Mouse (Mus musculus) lung, embryonic 15.5 days (tissue): ENCODE results near the gene Ccdc188. TPM values are rescaled to one million over a fixed set of nuclear protein-coding genes. Genes with fewer than 3 reads are reported as not detected.

Source experiments
- ATAC-seq: fragments of 200-750 bp; cut with Nextera tagmentation; 2 replicates; pipeline ENCODE4 v1.8.0; 2017; ENCODE audit warnings: moderate number of reproducible peaks, borderline replicate concordance; ENCODE audit not compliant: low FRiP score, low TSS enrichment; ENCODE audit errors: extremely low read depth
- H3K27ac ChIP-seq: fragments of 300-500 bp; sonication (generic); 2 replicates; pipeline ENCODE4 v1.5.1; 2015; ENCODE audit warnings: moderate library complexity, mild to moderate bottlenecking, inconsistent platforms
- H3K27me3 ChIP-seq: fragments of 300-500 bp; sonication (generic); 2 replicates; pipeline ENCODE4 v1.6.1; 2015; ENCODE audit warnings: inconsistent platforms
- H3K36me3 ChIP-seq: fragments of 300-500 bp; sonication (generic); 2 replicates; pipeline ENCODE4 v1.6.1; 2015; ENCODE audit warnings: inconsistent platforms
- H3K4me1 ChIP-seq: fragments of 300-500 bp; sonication (generic); 2 replicates; pipeline ENCODE4 v1.6.1; 2015; ENCODE audit warnings: inconsistent platforms
- H3K4me2 ChIP-seq: fragments of 300-500 bp; sonication (generic); 2 replicates; pipeline ENCODE4 v1.6.1; 2015; ENCODE audit warnings: inconsistent platforms, mild to moderate bottlenecking, moderate library complexity
- H3K4me3 ChIP-seq: fragments of 300-500 bp; sonication (generic); 2 replicates; pipeline ENCODE4 v1.5.1; 2015; ENCODE audit warnings: mild to moderate bottlenecking, inconsistent platforms
- H3K9ac ChIP-seq: fragments of 300-500 bp; sonication (generic); 2 replicates; pipeline ENCODE4 v1.6.1; 2015; ENCODE audit warnings: inconsistent platforms
- H3K9me3 ChIP-seq: fragments of 300-500 bp; sonication (generic); 2 replicates; pipeline ENCODE4 v1.6.1; 2016; ENCODE audit warnings: inconsistent platforms
- WGBS: fragments of 180-500 bp; shearing (Covaris S2); methylation state at CpG from one replicate; pipeline ENCODE4 v1.1.7; 2015; 5-methylcytosine and 5-hydroxymethylcytosine counted together
- polyA plus RNA-seq: library from polyadenylated mRNA; unstranded; fragments of >200 nt; fragmentation: Nextera tagmentation; extraction: Ambion mirVana; gene quantifications from 2 replicates; pipeline ENCODE4 v1.2.1, GENCODE M21; 2015

The Ccdc188 gene
- polyA plus RNA-seq: not detected in 2 replicates

- Histone ChIP-seq H3K9ac (no peak within 1 kb of the TSS), H3K27ac (no peak within 1 kb of the TSS), H3K4me2 (no peak within 1 kb of the TSS), H3K9me3 (no peaks in the 10 kb centered on the region), H3K4me1 (peaks cover 19% of the 10 kb centered on the region), H3K4me3 (no peak within 1 kb of the TSS), H3K36me3 (peaks cover 1% of the 10 kb centered on the region; the same call in 1 of the 2 replicates), H3K27me3 (no peaks in the 10 kb centered on the region)
- no peak for ATAC-seq
- 86% methylated on average over 4 of the region's 4 CpGs for WGBS
Measured at GRCm38 (mm10) chr16:18217579-18217978, at the start of gene Ccdc188. Ccdc188 (plus strand) TSS chr16:18217879.

GRCm38 (mm10) chr16:18169156-18169555 is 48.5 kb upstream of the Ccdc188 start:
- Histone ChIP-seq H3K36me3 (no peaks in the 10 kb centered on the region), H3K9me3 (no peaks in the 10 kb centered on the region), H3K4me1 (no peaks in the 10 kb centered on the region), H3K4me2 (no peak overlapping the region), H3K27ac (no peak overlapping the region), H3K4me3 (no peak overlapping the region), H3K27me3 (no peaks in the 10 kb centered on the region), H3K9ac (no peak overlapping the region)
- no peak for ATAC-seq
- 65% methylated on average over 5 of the region's 5 CpGs for WGBS

DNA sequence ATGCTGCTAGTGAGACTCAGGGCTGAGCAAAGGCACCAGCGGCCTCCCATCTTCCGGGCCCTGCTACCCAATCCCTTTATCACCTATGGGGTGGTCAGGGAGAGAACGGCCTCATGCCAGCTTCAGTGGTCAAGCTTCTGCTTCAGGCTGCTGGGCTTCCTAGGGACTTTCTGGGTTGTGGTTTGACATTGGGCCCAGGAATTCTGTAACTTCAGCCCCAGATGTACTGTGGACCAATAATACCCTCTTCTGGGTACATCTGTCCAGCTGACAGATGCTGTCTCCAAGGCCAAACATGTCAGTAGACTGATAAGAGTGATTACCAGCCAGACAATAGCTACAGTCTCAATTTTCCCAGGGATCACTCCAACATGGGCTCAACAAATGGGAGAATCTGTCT is 47.9 kb upstream of the Ccdc188 start:
- ATAC-seq: no peak
- 78% methylated on average over 3 of the region's 3 CpGs for WGBS
- H3K9ac ChIP-seq: no peak overlapping the region
- H3K27ac ChIP-seq: no peak overlapping the region
- H3K36me3 ChIP-seq: no peaks in the 10 kb centered on the region
- H3K9me3 ChIP-seq: no peaks in the 10 kb centered on the region
- no peaks in the 10 kb centered on the region for H3K27me3 ChIP-seq
- no peaks in the 10 kb centered on the region for H3K4me1 ChIP-seq
- no peak overlapping the region for H3K4me3 ChIP-seq
- H3K4me2 ChIP-seq: no peak overlapping the region

DNA sequence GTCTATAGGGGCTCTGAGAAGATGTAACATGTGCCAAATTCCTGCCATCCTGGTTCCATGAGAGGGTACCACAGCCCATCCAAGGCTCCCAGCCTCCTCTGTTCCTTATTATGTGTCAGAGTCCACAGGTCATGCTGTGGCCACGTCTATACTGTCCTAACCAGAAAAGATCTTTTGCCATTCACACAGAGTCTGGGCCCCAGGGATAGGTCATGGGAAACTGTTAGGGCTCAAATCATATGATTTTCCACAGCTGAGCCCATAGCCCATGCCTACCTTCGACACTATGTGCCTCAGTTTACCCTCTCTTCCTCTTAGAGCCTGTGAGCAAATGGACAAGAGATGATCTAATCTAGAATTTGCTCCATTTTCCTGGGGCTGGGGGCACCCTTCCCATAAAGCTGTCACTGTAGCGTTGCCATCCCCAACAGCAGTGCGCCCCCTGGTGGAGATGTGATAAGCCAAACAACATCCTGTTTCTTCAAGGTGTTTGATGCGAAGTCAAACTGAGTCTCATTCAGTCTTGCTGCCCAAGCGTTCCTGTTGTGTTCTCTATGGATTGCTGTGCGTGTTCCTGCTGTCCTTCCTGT is 45.3 kb upstream of the Ccdc188 start:
- Histone ChIP-seq H3K36me3 (no peaks in the 10 kb centered on the region), H3K4me1 (no peaks in the 10 kb centered on the region), H3K4me3 (no peak overlapping the region), H3K27ac (no peak overlapping the region), H3K27me3 (no peaks in the 10 kb centered on the region), H3K4me2 (no peak overlapping the region), H3K9me3 (no peaks in the 10 kb centered on the region), H3K9ac (no peak overlapping the region)
- 10% methylated on average over 7 of the region's 7 CpGs for WGBS
- ATAC-seq: no peak; the same call in 1 of the 2 replicates

DNA sequence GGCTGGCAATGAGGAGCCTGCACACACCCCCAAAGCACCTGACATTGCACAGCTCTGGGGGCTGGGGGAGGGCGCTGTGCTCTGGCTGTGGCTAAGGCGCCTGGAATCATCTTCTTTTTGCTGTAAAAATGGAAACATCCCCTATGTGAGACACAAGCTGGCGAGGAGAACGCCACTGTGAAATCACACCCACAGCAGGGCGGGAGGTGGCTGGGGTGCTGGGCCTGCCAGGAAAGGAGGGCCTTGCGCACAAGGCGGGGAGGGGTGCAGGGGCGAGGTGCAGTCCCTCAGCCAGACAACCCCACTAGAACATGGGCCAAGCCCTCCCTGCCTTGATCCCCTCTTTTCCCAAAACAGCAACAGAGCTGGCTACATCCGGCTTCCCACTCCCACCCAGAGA is 44.4 kb upstream of the Ccdc188 start:
- H3K27ac ChIP-seq: no peak overlapping the region

GRCm38 (mm10) chr16:18173788-18174187 is 43.9 kb upstream of the Ccdc188 start:
- Histone ChIP-seq H3K9me3 (no peaks in the 10 kb centered on the region), H3K27ac (no peak overlapping the region), H3K4me1 (peaks cover 5% of the 10 kb centered on the region; the same call in 1 of the 2 replicates), H3K27me3 (no peaks in the 10 kb centered on the region), H3K4me2 (no peak overlapping the region), H3K36me3 (no peaks in the 10 kb centered on the region), H3K9ac (no peak overlapping the region), H3K4me3 (no peak overlapping the region)
- 65% methylated on average over 11 of the region's 11 CpGs for WGBS
- ATAC-seq: no peak

More for the DNA sequence above, 44.4 kb upstream of the Ccdc188 start:
- no peaks in the 10 kb centered on the region for H3K27me3 ChIP-seq
- no peak overlapping the region for H3K4me3 ChIP-seq
- H3K4me1 ChIP-seq: no peaks in the 10 kb centered on the region
- no peak overlapping the region for H3K9ac ChIP-seq
- no peaks in the 10 kb centered on the region for H3K36me3 ChIP-seq
- no peak for ATAC-seq
- no peak overlapping the region for H3K4me2 ChIP-seq
- 76% methylated on average over 9 of the region's 9 CpGs for WGBS
- no peaks in the 10 kb centered on the region for H3K9me3 ChIP-seq

GRCm38 (mm10) chr16:18175817-18176541 is 41.7 kb upstream of the Ccdc188 start:
- H3K27ac ChIP-seq: no peak overlapping the region
- H3K27me3 ChIP-seq: no peaks in the 10 kb centered on the region
- no peak overlapping the region for H3K4me3 ChIP-seq
- peaks cover 14% of the 10 kb centered on the region; the same call in 1 of the 2 replicates for H3K4me1 ChIP-seq
- H3K9ac ChIP-seq: no peak overlapping the region
- no peaks in the 10 kb centered on the region for H3K36me3 ChIP-seq
- WGBS: 28% methylated on average over 6 of the region's 6 CpGs
- no peak overlapping the region for H3K4me2 ChIP-seq
- H3K9me3 ChIP-seq: no peaks in the 10 kb centered on the region
- no peak for ATAC-seq

DNA sequence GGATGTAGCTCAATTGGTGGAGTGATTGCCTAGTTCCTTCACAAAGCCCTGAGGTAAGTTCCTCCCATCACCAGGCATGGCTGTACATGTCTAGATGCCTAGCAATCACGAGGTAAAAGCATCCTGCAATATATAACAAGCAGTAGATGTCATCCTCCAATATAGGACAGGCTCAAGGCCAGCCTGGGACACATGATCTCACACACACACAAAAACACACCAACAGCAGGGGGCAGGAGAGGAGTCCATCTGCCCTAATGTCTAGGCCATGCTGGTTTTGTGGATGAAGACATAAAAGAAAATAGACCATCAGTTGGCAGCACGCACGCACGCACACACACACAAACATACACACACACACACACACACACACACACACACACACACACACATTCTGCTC is 40.9 kb upstream of the Ccdc188 start:
- WGBS: 71% methylated on average over 4 of the region's 4 CpGs
- no peaks in the 10 kb centered on the region for H3K9me3 ChIP-seq
- no peak overlapping the region for H3K4me3 ChIP-seq
- no peak overlapping the region for H3K9ac ChIP-seq
- no peaks in the 10 kb centered on the region for H3K36me3 ChIP-seq
- no peak overlapping the region for H3K27ac ChIP-seq
- H3K27me3 ChIP-seq: no peaks in the 10 kb centered on the region
- peaks cover 14% of the 10 kb centered on the region; the same call in 1 of the 2 replicates for H3K4me1 ChIP-seq
- no peak overlapping the region for H3K4me2 ChIP-seq
- no peak for ATAC-seq

- ATAC-seq: no peak; the same call in 1 of the 2 replicates
- 0 out of 2 replicates have a peak overlapping the region, but pooled peaks have one; percentile 29 for H3K27ac ChIP-seq
- no peaks in the 10 kb centered on the region for H3K27me3 ChIP-seq
- H3K4me1 ChIP-seq: peaks cover 14% of the 10 kb centered on the region; the same call in 1 of the 2 replicates
- no peak overlapping the region for H3K4me3 ChIP-seq
- no peaks in the 10 kb centered on the region for H3K36me3 ChIP-seq
- H3K9ac ChIP-seq: no peak overlapping the region
- 10% methylated on average over 2 of the region's 2 CpGs for WGBS
- no peaks in the 10 kb centered on the region for H3K9me3 ChIP-seq
- no peak overlapping the region for H3K4me2 ChIP-seq
Measured at GRCm38 (mm10) chr16:18179591-18179990, 38.1 kb upstream of the Ccdc188 start.

- Histone ChIP-seq H3K9me3 (no peaks in the 10 kb centered on the region), H3K9ac (no peak overlapping the region), H3K4me2 (no peak overlapping the region), H3K4me3 (no peak overlapping the region), H3K4me1 (peaks cover 14% of the 10 kb centered on the region; the same call in 1 of the 2 replicates), H3K27ac (no peak overlapping the region), H3K36me3 (no peaks in the 10 kb centered on the region), H3K27me3 (no peaks in the 10 kb centered on the region)
- no peak for ATAC-seq
- 39% methylated on average over 10 of the region's 10 CpGs for WGBS
Measured at GRCm38 (mm10) chr16:18181398-18181797, 36.3 kb upstream of the Ccdc188 start.

- Histone ChIP-seq H3K9ac (no peak overlapping the region), H3K27ac (no peak overlapping the region), H3K27me3 (no peaks in the 10 kb centered on the region), H3K4me1 (peaks cover 14% of the 10 kb centered on the region; the same call in 1 of the 2 replicates), H3K4me2 (no peak overlapping the region), H3K36me3 (no peaks in the 10 kb centered on the region), H3K4me3 (no peak overlapping the region), H3K9me3 (no peaks in the 10 kb centered on the region)
- no peak for ATAC-seq
- WGBS: 79% methylated on average over 8 of the region's 8 CpGs
Measured at GRCm38 (mm10) chr16:18182766-18183165, 34.9 kb upstream of the Ccdc188 start.

GRCm38 (mm10) chr16:18185715-18186449 is 31.8 kb upstream of the Ccdc188 start:
- ATAC-seq: no peak
- Histone ChIP-seq H3K4me1 (no peaks in the 10 kb centered on the region), H3K36me3 (no peaks in the 10 kb centered on the region), H3K27ac (no peak overlapping the region), H3K9me3 (no peaks in the 10 kb centered on the region), H3K4me2 (no peak overlapping the region), H3K4me3 (no peak overlapping the region), H3K9ac (no peak overlapping the region), H3K27me3 (no peaks in the 10 kb centered on the region)
- WGBS: 76% methylated on average over 8 of the region's 8 CpGs
